Mouse (Mus musculus): ENCODE measurements around the gene Ass1.

GRCm38 (mm10) chr2:31450661-31451060, 19.3 kb upstream of the Ass1 start:
- TF ChIP-seq CTCF (IDR thresholded peaks at IDR 0.05; ENCODE audit: borderline replicate concordance, insufficient read depth, low read length) (no peak), POLR2A (IDR thresholded peaks at IDR 0.05; ENCODE audit: low read depth, low read length) (no peak)
